Mouse (Mus musculus) spleen, adult 2 months (tissue): ENCODE results near the gene Lrrc74a.

ENCODE experiments used
- CTCF ChIP-seq: fragments of 200-500 bp; IDR thresholded peaks from 2 replicates; pipeline ENCODE4 v1.5.1; 2011; ENCODE audit warnings: mild to moderate bottlenecking, inconsistent platforms; ENCODE audit not compliant: insufficient read depth, insufficient read length, insufficient replicate concordance; ENCODE audit errors: extremely low read depth
- POLR2A ChIP-seq: fragments of 200-500 bp; IDR thresholded peaks from 2 replicates; pipeline ENCODE4 v1.6.1; 2011; ENCODE audit warnings: low read depth, low read length, inconsistent platforms

DNA sequence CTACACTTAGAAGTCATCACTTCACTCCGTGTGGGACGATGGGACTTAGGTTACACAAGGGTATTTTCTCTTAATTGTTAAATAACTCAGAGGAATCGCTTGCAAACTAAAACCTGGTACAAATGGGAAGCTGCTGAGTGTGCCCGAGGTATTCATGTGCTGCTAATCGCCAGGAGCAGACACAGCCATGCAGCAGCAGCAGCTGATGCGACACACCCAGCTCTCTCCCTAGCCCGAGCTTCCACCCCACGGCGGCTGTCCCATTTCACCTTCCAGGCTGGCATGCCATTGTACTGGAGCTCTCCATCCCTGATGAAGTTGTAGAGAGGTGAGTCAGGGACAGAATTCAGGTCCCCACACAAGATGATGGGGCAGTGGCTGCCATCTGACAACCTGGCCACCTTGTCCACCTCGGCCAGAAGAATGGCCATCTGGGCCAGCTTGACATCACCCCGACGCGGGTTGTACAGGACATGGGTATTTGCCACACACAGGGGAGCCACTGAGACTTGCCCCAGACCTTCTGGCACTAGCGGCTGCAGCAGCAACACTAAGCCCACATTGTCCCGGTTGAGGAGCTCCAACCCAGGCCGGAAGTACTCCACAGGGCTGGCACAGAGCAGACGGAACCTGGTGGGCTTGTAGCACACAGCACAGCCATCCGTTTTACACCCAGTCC is 14.1 kb upstream of the Lrrc74a start:
- TF ChIP-seq CTCF (no peak), POLR2A (no peak)
